Mouse (Mus musculus) embryonic fibroblast, embryonic 13.5 days (primary cell): ENCODE measurements around the gene Rab5c.

ENCODE experiments used
- CTCF ChIP-seq: IDR thresholded peaks from 2 replicates; pipeline ENCODE4 v1.5.1; 2011; ENCODE audit warnings: mild to moderate bottlenecking, control low read depth, low read length, moderate library complexity, borderline replicate concordance; ENCODE audit not compliant: insufficient read depth
- POLR2A ChIP-seq: IDR thresholded peaks from 2 replicates; pipeline ENCODE4 v1.6.1; 2011; ENCODE audit warnings: low read depth, mild to moderate bottlenecking, control low read depth, low read length, moderate library complexity

DNA sequence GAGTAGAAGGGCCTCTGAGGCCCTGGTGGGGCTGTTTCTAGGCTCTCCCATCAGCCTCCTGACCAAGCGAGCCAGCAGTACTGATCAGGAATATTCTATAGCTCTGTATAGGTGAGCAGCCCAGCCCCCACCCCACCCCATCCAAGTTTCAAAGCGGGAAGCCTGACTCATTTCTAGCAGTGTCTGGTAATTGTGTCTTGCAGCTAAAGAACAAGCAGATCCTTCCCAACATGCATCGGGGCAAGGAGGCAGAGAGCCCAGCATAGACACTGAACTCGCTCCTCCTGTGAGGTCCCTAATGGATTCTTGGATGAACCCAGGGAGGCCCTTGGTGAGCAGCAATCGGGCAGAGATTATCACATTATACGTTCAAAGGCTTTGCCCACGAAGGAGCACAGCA, 60.2 kb downstream of the Rab5c start:
- TF ChIP-seq POLR2A (no peak), CTCF (no peak)
